Mouse (Mus musculus): ENCODE results near the gene Mgst3. TPM values are rescaled to one million over a fixed set of nuclear protein-coding genes. Genes with fewer than 3 reads are reported as not detected.

The Mgst3 gene
- polyA plus RNA-seq, 1 experiment from 2014 or later: 51.8 TPM

DNA sequence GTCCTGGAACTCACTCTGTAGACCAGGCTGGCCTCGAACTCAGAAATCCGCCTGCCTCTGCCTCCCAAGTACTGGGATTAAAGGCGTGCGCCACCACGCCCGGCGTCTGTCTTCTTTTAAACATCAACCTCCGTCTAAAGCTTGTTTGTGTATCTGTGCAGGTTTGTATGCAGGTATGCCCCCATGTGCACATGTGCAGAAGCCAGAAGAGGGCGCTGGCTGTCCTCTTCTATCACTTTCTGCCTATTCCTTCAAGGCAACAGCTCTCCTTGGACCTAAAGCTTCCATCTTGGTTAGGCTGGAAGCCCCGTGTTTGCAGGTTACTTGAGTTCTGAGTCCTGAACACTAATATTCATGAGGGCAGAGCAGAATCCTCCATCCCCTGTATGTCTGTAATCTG is 50.8 kb downstream of the Mgst3 start:
- Histone ChIP-seq H3K27me3 (ENCODE audit: control insufficient read depth, insufficient read depth, low read length) (peaks cover 3% of the 10 kb centered on the region; the same call in 1 of the 2 replicates), H3K4me2 (ENCODE audit: low read depth, low read length, severe bottlenecking) (no peak overlapping the region), H3K4me1 (replicated peaks; ENCODE audit: control insufficient read depth, insufficient read depth, low read length) (no peaks in the 10 kb centered on the region), H3K36me3 (ENCODE audit: control insufficient read depth, insufficient read depth, low read length) (no peaks in the 10 kb centered on the region), H3K27ac (ENCODE audit: low read depth, low read length) (no peak overlapping the region), H3K4me3 (ENCODE audit: low read depth, low read length) (no peak overlapping the region), H3K9me3 (ENCODE audit: control insufficient read depth, low read length) (no peaks in the 10 kb centered on the region), H3K9ac (ENCODE audit: low read length) (no peak overlapping the region)
- ATAC-seq (replicated peaks; ENCODE audit: low FRiP score) (no peak), DNase-seq (ENCODE audit: low spot score) (no peak)
- WGBS: 90% methylated on average over 10 of the region's 10 CpGs

GRCm38 (mm10) chr1:167340910-167341528 is 52.6 kb downstream of the Mgst3 start:
- ATAC-seq (replicated peaks; ENCODE audit: low FRiP score) (no peak), DNase-seq (ENCODE audit: low spot score) (no peak)
- Histone ChIP-seq H3K36me3 (ENCODE audit: control insufficient read depth, insufficient read depth, low read length) (no peaks in the 10 kb centered on the region), H3K4me2 (ENCODE audit: low read depth, low read length, severe bottlenecking) (no peak overlapping the region), H3K27me3 (ENCODE audit: control insufficient read depth, insufficient read depth, low read length) (peaks cover 3% of the 10 kb centered on the region; the same call in 1 of the 2 replicates), H3K27ac (ENCODE audit: low read depth, low read length) (no peak overlapping the region), H3K9ac (ENCODE audit: low read length) (no peak overlapping the region), H3K9me3 (ENCODE audit: control insufficient read depth, low read length) (no peaks in the 10 kb centered on the region), H3K4me1 (replicated peaks; ENCODE audit: control insufficient read depth, insufficient read depth, low read length) (no peaks in the 10 kb centered on the region), H3K4me3 (ENCODE audit: low read depth, low read length) (no peak overlapping the region)
- 94% methylated on average over 3 of the region's 3 CpGs for WGBS

- Histone ChIP-seq H3K36me3 (ENCODE audit: control insufficient read depth, insufficient read depth, low read length) (no peaks in the 10 kb centered on the region), H3K4me3 (ENCODE audit: low read depth, low read length) (peak overlapping the region; percentile 38), H3K9ac (ENCODE audit: low read length) (peak overlapping the region; percentile 52; the same call in 1 of the 2 replicates), H3K4me1 (replicated peaks; ENCODE audit: control insufficient read depth, insufficient read depth, low read length) (no peaks in the 10 kb centered on the region), H3K27me3 (ENCODE audit: control insufficient read depth, insufficient read depth, low read length) (peaks cover 3% of the 10 kb centered on the region; the same call in 1 of the 2 replicates), H3K27ac (ENCODE audit: low read depth, low read length) (no peak overlapping the region), H3K4me2 (ENCODE audit: low read depth, low read length, severe bottlenecking) (peak overlapping the region; percentile 70), H3K9me3 (ENCODE audit: control insufficient read depth, low read length) (no peaks in the 10 kb centered on the region)
- peak; percentile 48; the same call in 1 of the 2 replicates for ATAC-seq (replicated peaks; ENCODE audit: low FRiP score)
- DNase-seq (ENCODE audit: low spot score): no peak
- 2% methylated on average over 47 of the region's 47 CpGs for WGBS
Measured at GRCm38 (mm10) chr1:167340111-167340787, 53.4 kb downstream of the Mgst3 start.

DNA sequence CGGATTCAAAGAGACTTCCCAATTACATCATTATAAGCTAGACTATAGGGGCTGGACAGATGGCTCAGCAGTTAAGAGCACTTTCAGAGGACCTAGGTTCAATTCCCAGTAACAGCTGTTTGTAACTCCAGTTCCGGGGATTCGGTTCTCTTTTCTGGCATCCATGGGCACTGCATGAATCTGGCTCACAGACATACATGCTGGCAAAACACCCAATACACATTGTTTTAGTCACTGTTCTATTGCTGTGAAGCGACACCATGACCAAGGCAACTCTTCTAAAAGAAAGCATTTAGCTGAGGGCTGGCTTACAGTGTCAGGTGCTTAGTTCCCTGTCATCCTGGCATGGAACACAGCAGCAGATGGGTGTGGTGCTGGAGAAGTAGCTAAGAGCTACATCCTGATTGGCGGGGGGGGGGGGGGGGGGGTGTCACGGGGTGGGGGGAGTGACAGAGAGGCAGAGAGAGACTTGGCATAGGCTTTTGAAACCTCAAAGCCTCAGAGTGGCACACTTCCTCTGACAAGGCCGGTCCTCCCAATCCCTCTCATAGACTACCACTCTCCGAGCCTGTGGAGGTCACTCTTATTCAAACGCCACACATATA is 54.4 kb downstream of the Mgst3 start:
- no peak for ATAC-seq (replicated peaks; ENCODE audit: low FRiP score)
- Histone ChIP-seq H3K9me3 (ENCODE audit: control insufficient read depth, low read length) (no peaks in the 10 kb centered on the region), H3K4me2 (ENCODE audit: low read depth, low read length, severe bottlenecking) (no peak overlapping the region), H3K27me3 (ENCODE audit: control insufficient read depth, insufficient read depth, low read length) (peaks cover 3% of the 10 kb centered on the region; the same call in 1 of the 2 replicates), H3K4me1 (replicated peaks; ENCODE audit: control insufficient read depth, insufficient read depth, low read length) (no peaks in the 10 kb centered on the region), H3K27ac (ENCODE audit: low read depth, low read length) (no peak overlapping the region), H3K36me3 (ENCODE audit: control insufficient read depth, insufficient read depth, low read length) (no peaks in the 10 kb centered on the region), H3K9ac (ENCODE audit: low read length) (no peak overlapping the region), H3K4me3 (ENCODE audit: low read depth, low read length) (no peak overlapping the region)
- WGBS: 75% methylated on average over 9 of the region's 9 CpGs
- DNase-seq (ENCODE audit: low spot score): no peak

GRCm38 (mm10) chr1:167337463-167338095 is 56.1 kb downstream of the Mgst3 start:
- ATAC-seq (replicated peaks; ENCODE audit: low FRiP score) (peak; percentile 60; the same call in 1 of the 2 replicates), DNase-seq (ENCODE audit: low spot score) (peak; percentile 92)
- H3K27ac ChIP-seq (ENCODE audit: low read depth, low read length): no peak overlapping the region
- H3K9ac ChIP-seq (ENCODE audit: low read length): no peak overlapping the region
- H3K4me2 ChIP-seq (ENCODE audit: low read depth, low read length, severe bottlenecking): no peak overlapping the region
- H3K9me3 ChIP-seq (ENCODE audit: control insufficient read depth, low read length): no peaks in the 10 kb centered on the region
- no peaks in the 10 kb centered on the region for H3K4me1 ChIP-seq (replicated peaks; ENCODE audit: control insufficient read depth, insufficient read depth, low read length)
- H3K27me3 ChIP-seq (ENCODE audit: control insufficient read depth, insufficient read depth, low read length): peaks cover 3% of the 10 kb centered on the region; the same call in 1 of the 2 replicates
- H3K4me3 ChIP-seq (ENCODE audit: low read depth, low read length): no peak overlapping the region
- H3K36me3 ChIP-seq (ENCODE audit: control insufficient read depth, insufficient read depth, low read length): no peaks in the 10 kb centered on the region
- 23% methylated on average over 12 of the region's 12 CpGs for WGBS

GRCm38 (mm10) chr1:167336398-167336797 is 57.2 kb downstream of the Mgst3 start:
- DNase-seq (ENCODE audit: low spot score) (no peak), ATAC-seq (replicated peaks; ENCODE audit: low FRiP score) (no peak)
- no peak overlapping the region for H3K9ac ChIP-seq (ENCODE audit: low read length)
- no peak overlapping the region for H3K4me2 ChIP-seq (ENCODE audit: low read depth, low read length, severe bottlenecking)
- no peak overlapping the region for H3K27ac ChIP-seq (ENCODE audit: low read depth, low read length)
- H3K27me3 ChIP-seq (ENCODE audit: control insufficient read depth, insufficient read depth, low read length): peaks cover 3% of the 10 kb centered on the region; the same call in 1 of the 2 replicates
- no peak overlapping the region for H3K4me3 ChIP-seq (ENCODE audit: low read depth, low read length)
- H3K4me1 ChIP-seq (replicated peaks; ENCODE audit: control insufficient read depth, insufficient read depth, low read length): no peaks in the 10 kb centered on the region
- no peaks in the 10 kb centered on the region for H3K9me3 ChIP-seq (ENCODE audit: control insufficient read depth, low read length)
- WGBS: 92% methylated on average over 3 of the region's 3 CpGs
- H3K36me3 ChIP-seq (ENCODE audit: control insufficient read depth, insufficient read depth, low read length): peaks cover 3% of the 10 kb centered on the region; the same call in 1 of the 2 replicates

- WGBS: 95% methylated on average over 8 of the region's 8 CpGs
- no peak overlapping the region for H3K27ac ChIP-seq (ENCODE audit: low read depth, low read length)
- peaks cover 6% of the 10 kb centered on the region; the same call in 1 of the 2 replicates for H3K36me3 ChIP-seq (ENCODE audit: control insufficient read depth, insufficient read depth, low read length)
- H3K9me3 ChIP-seq (ENCODE audit: control insufficient read depth, low read length): no peaks in the 10 kb centered on the region
- no peaks in the 10 kb centered on the region for H3K4me1 ChIP-seq (replicated peaks; ENCODE audit: control insufficient read depth, insufficient read depth, low read length)
- no peaks in the 10 kb centered on the region for H3K27me3 ChIP-seq (ENCODE audit: control insufficient read depth, insufficient read depth, low read length)
- DNase-seq (ENCODE audit: low spot score) (no peak), ATAC-seq (replicated peaks; ENCODE audit: low FRiP score) (no peak)
- no peak overlapping the region for H3K4me2 ChIP-seq (ENCODE audit: low read depth, low read length, severe bottlenecking)
- H3K4me3 ChIP-seq (ENCODE audit: low read depth, low read length): no peak overlapping the region
- H3K9ac ChIP-seq (ENCODE audit: low read length): no peak overlapping the region
Measured at GRCm38 (mm10) chr1:167331106-167331505, 62.5 kb downstream of the Mgst3 start.

- 88% methylated on average over 6 of the region's 6 CpGs for WGBS
- no peaks in the 10 kb centered on the region for H3K9me3 ChIP-seq (ENCODE audit: control insufficient read depth, low read length)
- no peaks in the 10 kb centered on the region for H3K27me3 ChIP-seq (ENCODE audit: control insufficient read depth, insufficient read depth, low read length)
- no peak overlapping the region for H3K4me3 ChIP-seq (ENCODE audit: low read depth, low read length)
- DNase-seq (ENCODE audit: low spot score): no peak
- ATAC-seq (replicated peaks; ENCODE audit: low FRiP score): no peak
- H3K4me2 ChIP-seq (ENCODE audit: low read depth, low read length, severe bottlenecking): no peak overlapping the region
- no peaks in the 10 kb centered on the region for H3K4me1 ChIP-seq (replicated peaks; ENCODE audit: control insufficient read depth, insufficient read depth, low read length)
- no peak overlapping the region for H3K9ac ChIP-seq (ENCODE audit: low read length)
- no peak overlapping the region for H3K27ac ChIP-seq (ENCODE audit: low read depth, low read length)
- peaks cover 6% of the 10 kb centered on the region; the same call in 1 of the 2 replicates for H3K36me3 ChIP-seq (ENCODE audit: control insufficient read depth, insufficient read depth, low read length)
Measured at GRCm38 (mm10) chr1:167328776-167329175, 64.9 kb downstream of the Mgst3 start.

Data from forebrain, embryonic 11.5 days (tissue).